ENCODE assay signal across 9 mouse cellular contexts in genomic region chr4:76440791-76441364, GRCm38 (mm10).
A peak's percentile ranks its signal among the peaks of the same experiment; 100 is the strongest.
DNase-seq lines count a peak whose midpoint lies in the region; TF ChIP-seq lines count a peak whose summit lies in the region.
"Had no signal": no experiment of that assay in that cellular context is flagged by ENCODE, and none has a peak within 500 bp of the region (broad histone marks: within the 10 kb centered on the region; RNA-seq: fewer than 3 reads in every experiment).

No protein-coding gene starts in this region.

- intact Hi-C loops in gastrocnemius, adult 2 months (cut with DNase I), result loop anchor here (5.0 kb wide), 1 partner anchor 114 kb away; no protein-coding TSS in a partner anchor
- intact Hi-C loops in gastrocnemius, postnatal 36 days (cut with DNase I), result no loop called here
- intact Hi-C loops in heart, postnatal 36 days (cut with DNase I), result no loop called here

- H3K4me3 ChIP-seq in gastrocnemius, adult 2 months, result peak overlapping the region; percentile 57
- H3K4me3 ChIP-seq: neural tube, embryonic 12.5 days had no signal

- H3K27ac ChIP-seq in gastrocnemius, adult 2 months, result peak overlapping the region; percentile 50; the same call in 1 of the 2 replicates
- H3K27ac ChIP-seq: neural tube, embryonic 12.5 days had no signal

- TF ChIP-seq CTCF in gastrocnemius, adult 2 months (IDR thresholded peaks at IDR 0.05), result no peak

- DNase-seq in gastrocnemius, adult 2 months, result peak; percentile 46
- DNase-seq in gastrocnemius, postnatal 36 days, result no peak
- DNase-seq in ovary, adult 18-20 months (ENCODE audit: low spot score), result peak; percentile 47
- DNase-seq in ovary, postnatal 10 days (ENCODE audit: low spot score), result no peak
- peak; percentile 31 to 54 for DNase-seq in heart, postnatal 36 days
- peak; percentile 60 for DNase-seq in ovary, postnatal 36 days (ENCODE audit: low spot score)
- no peak for DNase-seq in layer of hippocampus, postnatal 25 days (ENCODE audit: extremely low spot score in 1 of 2, low spot score in 1 of 2)
- DNase-seq in spleen, adult 18-20 months, result no peak

Comparison
In these comparisons a context has a peak if more than half of its experiments do, and no peak if none do; other contexts are left out.
1. DNase-seq: peak in gastrocnemius, adult 2 months (single experiment), ovary, adult 18-20 months (single experiment), heart, postnatal 36 days (2 of 2) and ovary, postnatal 36 days (single experiment); none in gastrocnemius, postnatal 36 days (0 of 2), ovary, postnatal 10 days (single experiment), layer of hippocampus, postnatal 25 days (0 of 2) and spleen, adult 18-20 months (0 of 2).